Mouse (Mus musculus): Measurements from ENCODE around the gene Exoc6b.
"Not testable (repeated sequence)": the region's sequence is repeated elsewhere in the genome, so short reads cannot be mapped to it uniquely, and the experiment has no call there.

Gene Exoc6b

DNA sequence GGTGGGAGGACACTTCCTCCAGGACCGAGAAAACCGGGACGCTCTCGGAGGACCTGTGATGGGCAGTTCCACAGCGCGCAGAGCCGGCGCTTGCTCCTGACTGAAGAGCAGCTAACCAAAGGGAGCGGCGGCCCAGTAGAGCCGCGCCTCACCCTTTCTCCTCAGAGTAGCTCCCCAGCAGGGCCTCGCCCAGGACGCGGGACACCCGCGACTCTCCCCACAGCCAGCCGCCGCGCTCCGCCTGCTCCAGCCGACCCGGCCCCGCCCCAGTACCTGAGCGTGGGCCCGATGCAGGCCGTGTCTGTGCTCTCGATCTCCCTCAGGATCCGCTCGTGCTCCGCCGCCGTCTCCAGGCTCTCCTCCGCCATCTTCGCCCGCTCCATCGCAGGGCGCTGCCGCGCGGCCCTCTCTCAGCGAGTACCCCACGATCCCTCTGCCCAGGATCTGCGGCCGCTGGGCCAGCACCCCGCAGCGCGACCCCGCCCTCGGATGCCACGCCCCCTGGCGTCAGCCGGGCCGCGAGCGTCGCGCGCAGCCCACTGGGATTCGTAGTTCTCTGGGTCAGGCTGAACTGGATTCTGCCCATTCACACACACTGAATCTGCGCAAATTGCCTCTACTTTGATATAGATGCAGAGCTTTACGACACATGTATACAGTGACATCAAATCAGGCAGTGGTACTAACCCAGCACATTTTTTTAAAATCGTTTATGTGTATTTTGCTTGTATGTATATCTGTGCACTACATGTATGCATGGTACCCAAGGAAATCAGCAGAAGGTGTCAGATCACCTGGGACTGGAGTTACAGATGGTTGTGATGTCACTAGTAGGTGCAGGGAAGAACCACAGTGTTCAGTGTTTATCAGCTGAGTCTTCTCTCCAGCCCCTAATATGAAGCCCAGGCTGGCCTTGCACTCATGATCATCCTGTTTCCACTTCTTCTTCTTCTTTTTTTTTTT is at the start of gene Exoc6b:
Exoc6b (minus strand) TSS at position 491 of the 963 bp plus-strand sequence.
- no peak for DNase-seq (ENCODE audit: extremely low read depth, low read depth, low spot score)

DNA sequence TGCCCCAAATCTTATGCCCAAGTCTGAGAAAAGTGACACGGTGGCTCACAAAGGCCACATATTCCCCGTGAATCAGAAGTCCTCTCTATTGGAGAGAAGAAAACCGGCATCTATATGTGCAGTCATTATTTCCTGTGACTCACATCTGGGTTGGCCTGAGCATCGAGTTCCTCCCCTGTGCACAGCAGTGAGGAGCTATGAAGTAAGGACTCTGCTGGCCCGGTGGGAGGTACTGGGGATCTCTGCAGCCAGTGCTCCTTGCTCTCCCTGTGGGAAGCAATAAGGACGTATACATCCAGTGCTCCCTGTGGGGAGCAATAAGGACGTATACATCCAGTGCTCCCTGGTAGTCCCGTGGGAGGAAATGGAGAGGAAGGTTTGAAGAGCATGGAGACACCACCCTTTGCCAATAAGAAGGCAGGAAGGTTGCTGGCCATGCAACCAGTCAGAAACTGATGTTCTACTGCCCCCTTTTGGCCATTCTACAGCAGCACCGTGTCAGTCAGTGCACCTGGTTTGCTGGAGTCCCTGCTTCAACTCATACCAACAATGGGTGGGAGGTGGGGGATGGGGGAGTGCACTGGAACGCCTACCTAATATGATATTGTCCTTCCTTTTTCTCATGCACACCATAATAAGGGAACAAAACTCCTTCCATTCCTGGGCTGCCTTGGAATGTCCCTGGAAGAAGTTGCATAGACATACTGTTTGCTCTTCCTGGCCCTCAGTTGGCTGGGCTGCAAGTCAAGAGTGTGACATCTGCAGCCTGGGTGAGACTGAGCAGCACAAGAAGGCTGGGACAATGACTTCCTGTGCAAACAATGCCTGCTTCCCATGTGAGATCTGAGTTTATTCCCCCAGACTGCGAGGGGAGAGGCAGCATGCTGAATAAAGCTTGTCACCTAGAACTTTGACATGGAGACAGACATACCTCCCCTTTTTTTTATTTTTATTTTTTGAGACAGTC is 48.5 kb upstream of the Exoc6b start:
- DNase-seq (ENCODE audit: extremely low read depth, low read depth, low spot score) = not testable (repeated sequence)

DNA sequence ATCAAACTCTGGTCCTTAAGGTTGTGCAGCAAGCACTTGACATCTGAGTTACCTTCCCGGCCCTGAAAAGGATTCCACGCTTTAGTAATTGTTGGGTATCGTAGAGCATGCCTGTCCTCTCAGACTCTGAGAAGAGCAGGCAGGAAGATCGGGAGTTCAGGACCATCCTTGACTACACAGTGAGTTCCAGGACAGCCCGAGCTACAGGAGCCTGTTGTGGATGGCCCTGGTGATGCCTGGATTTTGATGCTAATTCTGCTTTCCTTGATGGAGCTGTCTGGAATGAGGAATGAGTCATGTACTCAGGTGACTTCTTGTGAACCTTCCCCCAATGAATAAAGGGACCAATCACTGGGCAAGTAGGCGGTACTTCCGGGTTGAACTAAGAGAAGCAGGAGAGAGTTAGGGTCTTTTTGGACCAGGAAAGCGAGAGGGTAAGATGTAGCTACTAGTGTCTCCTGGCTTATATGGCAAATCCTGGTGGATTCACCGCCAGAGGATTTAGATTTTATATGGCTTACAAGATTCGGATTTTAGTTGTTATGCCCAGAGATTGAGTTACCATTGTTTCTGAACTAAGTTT is 35.8 kb upstream of the Exoc6b start:
- DNase-seq (ENCODE audit: extremely low read depth, low read depth, low spot score) = no peak

DNA sequence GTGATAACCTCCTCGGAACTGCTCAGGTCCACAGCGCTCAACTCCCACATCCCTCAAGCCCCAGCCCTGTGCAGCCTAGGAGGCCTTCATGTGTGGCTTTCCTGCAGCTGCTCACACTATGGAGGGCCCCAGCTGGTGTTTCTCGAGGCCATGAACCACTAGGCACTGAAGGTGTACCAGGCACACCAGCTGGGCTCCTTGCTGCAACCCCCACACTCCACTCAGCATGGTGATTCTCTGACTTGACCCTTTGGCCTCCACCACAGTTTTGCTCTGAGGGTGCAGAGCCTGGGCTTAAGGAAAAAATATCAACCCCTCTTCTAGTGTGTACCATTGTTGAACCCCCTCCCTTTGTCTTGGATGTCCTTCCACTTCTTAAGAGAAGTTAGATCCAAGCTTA is 34.0 kb upstream of the Exoc6b start:
- DNase-seq (ENCODE audit: extremely low read depth, low read depth, low spot score) = no peak

DNA sequence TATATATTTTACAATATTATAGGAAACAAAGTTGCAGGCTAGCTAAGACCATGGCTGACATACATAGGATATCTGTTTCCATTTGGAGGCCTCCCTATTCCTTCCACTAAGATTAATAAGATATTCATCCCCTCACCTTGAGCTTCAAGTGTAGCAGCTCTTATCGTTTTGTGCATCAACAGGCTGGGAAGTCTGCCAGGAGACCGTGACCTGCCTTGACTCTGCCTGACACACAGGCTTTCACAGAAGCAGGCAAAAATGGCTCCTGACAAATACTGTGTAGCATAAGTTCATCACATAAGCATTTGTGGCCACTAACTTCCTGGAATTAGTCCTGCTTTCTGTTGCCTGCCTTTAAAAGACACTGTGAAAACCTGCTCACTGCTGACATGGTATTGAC is 27.1 kb upstream of the Exoc6b start:
- DNase-seq (ENCODE audit: extremely low read depth, low read depth, low spot score) = no peak

DNA sequence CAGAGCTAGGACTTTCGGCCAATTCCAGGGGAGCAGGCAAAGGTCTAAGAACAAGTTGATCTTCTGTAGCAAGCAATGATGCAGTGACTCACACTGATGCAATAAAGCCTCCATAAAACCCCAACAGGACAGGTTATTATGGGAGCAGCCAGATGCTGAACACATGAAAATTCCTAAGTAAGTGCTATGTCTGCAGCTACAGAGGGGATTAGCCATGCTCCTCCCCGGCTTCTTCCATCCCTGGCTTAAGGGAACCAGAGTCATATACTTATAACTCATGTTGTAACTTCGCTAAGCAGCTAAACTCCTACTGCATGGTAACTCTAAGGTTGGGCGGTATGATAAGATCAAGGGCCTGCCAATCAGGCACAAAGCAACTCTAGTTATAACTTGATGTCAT is 18.1 kb upstream of the Exoc6b start:
- DNase-seq (ENCODE audit: extremely low read depth, low read depth, low spot score) = peak; percentile 68

DNA sequence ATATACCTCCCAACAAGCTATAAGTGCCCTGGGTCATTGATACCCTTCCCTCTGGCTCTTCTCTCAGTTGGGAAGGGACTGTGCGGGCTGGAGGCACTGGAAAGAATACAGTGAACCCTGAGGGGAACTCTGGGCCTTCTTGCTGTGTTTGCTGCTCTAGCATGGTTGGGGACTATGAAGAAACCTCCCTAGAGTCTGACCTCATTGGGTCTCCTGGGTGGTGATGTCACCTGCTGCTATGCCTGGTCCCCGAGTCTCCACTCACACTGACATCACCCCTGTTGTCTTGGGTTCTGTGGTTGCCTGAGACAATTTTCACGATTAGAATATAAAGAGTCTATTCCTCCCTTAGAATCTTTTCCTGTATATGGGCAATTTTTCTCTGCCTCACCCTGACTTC is 17.3 kb upstream of the Exoc6b start:
- DNase-seq (ENCODE audit: extremely low read depth, low read depth, low spot score) = no peak

DNA sequence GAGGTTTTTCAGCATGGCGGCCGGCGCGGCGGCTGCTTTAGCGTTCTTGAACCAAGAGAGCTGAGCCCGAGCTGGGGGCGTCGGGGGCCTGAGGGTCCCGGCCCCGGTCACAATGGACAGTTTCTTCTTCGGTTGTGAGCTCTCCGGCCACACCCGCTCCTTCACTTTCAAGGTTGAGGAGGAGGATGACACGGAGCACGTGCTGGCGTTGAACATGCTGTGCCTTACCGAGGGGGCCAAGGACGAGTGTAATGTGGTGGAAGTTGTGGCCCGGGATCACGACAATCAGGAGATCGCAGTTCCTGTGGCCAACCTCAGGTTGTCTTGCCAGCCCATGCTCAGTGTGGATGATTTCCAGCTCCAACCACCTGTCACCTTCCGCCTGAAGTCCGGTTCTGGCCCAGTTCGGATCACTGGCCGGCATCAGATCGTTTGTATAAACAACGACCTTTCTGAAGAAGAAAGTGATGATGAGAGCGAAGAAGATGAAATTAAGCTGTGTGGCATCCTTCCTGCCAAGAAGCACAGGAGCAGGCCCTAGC is 6.9 kb upstream of the Exoc6b start:
- not testable (repeated sequence) for DNase-seq (ENCODE audit: extremely low read depth, low read depth, low spot score)

DNA sequence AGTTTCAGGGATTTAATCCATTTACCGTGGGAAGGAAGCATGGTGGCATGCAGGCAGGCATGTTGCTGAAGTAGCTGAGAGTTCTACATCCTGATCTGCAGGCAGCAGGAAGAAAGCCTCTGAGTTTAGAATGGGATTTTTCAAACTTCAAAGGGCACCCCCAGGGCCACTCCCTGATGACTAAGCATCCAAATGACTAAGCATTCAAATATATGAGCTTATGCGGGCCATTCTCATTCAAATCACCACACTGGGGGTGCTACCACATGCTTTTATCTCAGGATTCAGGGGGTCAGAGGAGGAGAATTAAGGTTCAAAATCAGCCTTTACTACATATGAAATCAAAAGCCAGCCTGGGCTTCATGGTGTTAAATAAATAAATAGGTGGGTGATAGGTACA is 5.7 kb upstream of the Exoc6b start:
- no peak for DNase-seq (ENCODE audit: extremely low read depth, low read depth, low spot score)

DNA sequence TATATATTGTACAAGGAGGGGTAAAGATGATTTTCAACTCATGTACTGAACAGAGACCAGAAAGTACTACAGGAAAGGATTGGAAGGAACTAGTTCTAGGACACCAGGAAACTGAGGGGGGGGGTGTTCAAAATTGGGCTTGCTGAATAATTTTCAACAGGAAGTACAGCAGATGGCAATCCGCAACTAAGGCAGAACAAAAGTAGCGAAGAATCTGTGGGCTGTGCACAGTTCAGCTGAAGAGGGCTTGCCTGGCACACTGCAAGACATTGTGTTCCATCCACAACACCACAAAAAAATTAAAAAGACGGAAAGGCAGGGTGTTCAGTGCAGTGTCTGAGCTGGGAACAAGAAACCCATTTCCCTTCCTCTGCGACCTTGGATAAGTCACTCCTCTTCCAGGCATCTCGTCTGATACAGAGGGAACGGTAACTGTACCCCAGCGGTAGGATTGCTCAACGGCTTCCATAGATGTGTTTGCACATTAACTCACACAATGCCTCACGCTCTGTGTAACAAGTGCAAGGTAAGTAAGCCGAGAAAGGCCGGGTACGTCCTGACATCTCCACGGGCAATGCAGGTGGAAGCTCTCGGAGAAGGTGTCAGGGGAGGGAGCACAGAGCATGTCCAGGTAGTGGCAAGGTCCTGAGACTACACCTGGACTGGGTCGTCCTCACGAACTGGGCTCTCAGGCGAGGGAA is 841 bp downstream of the Exoc6b start:
- no peak for DNase-seq (ENCODE audit: extremely low read depth, low read depth, low spot score)

DNA sequence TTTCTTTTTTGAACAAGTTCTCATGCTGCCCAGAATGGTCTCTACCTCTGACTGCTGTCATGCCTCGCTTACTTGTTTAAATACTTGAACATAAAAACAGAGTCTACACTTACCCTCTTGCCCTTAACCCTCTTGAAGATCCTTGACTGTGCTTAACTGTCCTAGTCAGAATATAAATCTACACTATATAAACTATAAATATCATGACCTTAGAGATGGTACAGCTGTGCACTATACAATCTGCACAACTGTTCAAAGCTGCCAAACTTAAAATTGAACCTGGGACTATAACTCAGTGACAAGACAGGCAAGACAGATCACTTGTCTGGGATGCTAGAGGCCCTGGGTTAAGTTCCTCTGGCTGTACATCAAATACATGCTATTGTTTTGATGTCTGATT is 11.7 kb downstream of the Exoc6b start:
- DNase-seq (ENCODE audit: extremely low read depth, low read depth, low spot score) = no peak

DNA sequence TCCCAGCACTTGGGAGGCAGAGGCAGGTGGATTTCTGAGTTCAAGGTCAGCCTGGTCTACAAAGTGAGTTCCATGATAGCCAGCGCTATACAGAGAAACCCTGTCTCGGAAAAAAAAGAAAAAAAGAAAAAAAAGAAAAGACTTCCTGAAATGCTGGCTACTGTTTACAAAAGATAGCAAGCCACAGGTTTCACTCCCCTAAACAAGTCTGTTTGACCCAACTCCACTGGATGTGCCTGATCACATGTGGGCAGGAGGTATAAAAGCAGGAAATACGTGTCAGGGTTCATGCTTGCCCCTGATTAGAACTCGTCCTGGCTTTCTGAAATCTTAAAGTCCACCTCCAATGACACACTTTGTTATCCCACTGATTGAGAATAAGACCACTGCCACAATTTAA is 18.2 kb downstream of the Exoc6b start:
- DNase-seq (ENCODE audit: extremely low read depth, low read depth, low spot score) = no peak

DNA sequence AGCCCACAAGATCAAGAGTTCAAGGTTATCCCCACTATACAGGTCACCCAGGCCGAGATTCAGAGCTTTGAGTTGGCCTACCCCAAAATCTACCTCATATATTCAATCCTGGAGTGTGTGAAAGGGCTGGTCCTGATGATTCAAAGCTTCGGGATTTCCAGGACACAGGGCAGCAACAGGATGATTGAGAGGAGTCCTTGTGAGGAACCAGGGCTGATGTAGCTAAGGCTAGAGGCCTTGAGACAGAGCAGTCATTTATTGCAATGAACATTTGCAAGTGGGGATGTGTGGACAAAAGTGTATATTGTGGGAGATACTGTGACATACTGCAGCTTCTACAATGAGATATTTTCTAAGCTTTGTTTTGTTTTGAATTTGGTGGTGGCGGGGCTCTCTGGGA is 22.8 kb downstream of the Exoc6b start:
- DNase-seq (ENCODE audit: extremely low read depth, low read depth, low spot score) = no peak

DNA sequence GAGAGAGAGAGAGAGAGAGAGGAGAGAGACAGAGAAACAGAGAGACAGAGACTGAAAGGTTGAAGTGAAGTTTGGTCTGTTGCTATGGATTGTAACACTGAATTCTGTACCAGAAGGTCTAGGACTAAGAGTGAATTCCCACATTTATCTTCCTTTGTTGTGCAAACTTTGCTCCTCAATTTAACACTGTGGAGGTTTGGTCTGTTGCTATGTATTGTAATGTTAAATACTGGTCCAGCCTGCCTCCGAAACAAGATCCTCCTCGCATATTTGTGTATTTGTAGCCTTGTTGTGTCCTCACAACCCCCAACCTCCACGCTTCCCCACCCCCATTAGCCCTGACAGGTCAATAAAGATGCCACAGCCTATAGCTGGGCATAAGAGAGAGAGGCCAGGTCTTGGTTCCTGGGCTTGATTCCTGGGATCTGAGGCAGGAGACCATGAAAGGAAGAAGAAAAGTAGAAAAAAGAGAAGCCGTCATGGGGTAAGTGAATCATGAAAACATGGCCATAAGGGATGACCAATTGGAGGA is 24.6 kb downstream of the Exoc6b start:
- no peak for DNase-seq (ENCODE audit: extremely low read depth, low read depth, low spot score)

DNA sequence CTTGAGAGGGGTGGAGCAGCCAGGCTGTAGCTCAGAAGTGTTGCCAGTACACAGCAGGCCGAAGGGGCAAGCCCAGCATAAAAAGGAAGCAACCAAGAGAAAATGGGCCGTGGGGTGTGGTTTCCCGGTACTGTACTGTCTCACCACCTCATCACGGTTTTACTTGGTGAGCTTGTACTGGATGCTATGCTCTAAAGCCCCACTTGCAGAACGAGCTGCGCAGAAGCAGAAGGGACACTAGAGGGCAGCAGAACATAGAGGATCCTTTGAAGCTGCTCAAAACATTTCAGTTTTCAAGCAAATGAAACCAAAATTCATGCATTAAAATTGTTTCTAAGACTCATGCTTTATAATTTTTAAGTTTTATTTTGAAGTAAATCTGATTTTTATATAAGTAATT is 31.6 kb downstream of the Exoc6b start:
- DNase-seq (ENCODE audit: extremely low read depth, low read depth, low spot score) = no peak

DNA sequence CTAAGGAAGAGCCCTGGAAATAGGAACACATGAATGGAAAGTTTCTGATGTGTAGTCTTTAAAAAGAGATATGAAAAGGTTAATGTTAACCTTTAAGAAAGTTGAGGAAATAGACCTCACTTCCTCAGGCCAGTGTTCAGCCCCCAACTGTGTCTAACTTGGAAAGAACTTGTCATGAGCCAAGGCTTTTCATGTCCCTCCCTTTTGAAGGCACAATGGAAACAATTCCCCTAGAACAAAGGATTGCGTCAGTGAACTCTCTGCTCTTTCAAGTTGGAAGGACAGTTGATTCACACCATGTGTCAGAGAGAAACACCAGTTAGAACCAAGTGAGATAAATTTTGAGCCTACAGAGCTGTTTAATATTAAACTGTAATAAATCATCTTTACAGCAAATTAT is 39.6 kb downstream of the Exoc6b start:
- DNase-seq (ENCODE audit: extremely low read depth, low read depth, low spot score) = no peak

DNA sequence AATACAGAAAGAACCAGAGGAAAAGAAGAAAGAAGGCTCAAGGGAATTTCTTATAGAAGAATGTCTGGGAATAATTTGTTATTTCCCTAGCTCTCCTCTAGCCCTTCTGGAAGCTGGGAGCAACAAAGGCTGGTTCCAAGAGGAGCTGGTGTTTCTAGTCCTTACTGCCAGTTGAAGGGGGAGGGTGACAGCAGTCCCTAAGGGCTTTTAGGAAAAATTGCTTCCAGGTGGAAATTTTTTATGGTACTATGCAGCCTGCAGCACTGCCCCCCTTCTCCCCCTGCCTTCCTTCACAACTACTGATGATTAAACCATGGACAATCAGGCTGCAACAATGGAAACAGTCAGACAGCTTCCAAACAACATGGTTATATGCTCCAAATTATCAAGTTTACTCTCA is 44.9 kb downstream of the Exoc6b start:
- no peak for DNase-seq (ENCODE audit: extremely low read depth, low read depth, low spot score)

DNA sequence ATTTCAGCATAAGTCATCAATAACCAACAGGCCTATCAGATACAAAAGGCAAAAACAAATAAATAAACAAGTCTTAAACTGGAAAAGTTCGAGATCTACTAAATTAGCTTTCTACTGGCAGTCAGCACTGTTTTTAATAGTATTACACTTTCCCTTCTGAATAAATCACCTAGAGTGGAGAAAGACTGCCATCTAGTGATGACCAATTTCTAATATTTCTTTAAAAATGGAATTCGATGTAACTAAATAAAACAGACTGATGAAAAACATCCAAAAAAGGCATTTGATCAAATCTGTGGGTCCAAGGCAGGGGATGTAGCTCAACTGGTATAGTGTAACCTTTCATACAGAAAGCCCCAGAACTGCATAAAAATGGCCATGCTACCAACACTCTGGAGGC is 52.3 kb downstream of the Exoc6b start:
- no peak for DNase-seq (ENCODE audit: extremely low read depth, low read depth, low spot score)

DNA sequence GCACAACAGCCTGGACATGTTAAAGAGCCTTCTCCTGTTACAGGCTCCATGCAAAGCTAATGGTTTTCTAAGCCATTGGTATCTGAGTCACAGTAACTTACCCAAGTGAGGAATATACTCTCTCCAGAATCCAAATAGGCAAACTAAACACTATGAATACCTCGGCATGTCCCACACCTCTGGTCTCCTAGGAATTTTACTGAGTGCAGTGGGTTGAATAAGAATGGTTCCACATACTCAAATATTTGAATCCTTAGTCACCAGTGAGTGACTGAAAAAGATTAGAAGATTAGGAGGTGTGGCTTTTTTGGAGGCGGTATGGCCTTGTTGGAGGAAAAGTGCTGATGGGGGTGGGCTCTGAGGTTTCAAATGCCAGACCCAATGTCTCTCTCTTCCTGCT is 55.4 kb downstream of the Exoc6b start:
- DNase-seq (ENCODE audit: extremely low read depth, low read depth, low spot score) = no peak

DNA sequence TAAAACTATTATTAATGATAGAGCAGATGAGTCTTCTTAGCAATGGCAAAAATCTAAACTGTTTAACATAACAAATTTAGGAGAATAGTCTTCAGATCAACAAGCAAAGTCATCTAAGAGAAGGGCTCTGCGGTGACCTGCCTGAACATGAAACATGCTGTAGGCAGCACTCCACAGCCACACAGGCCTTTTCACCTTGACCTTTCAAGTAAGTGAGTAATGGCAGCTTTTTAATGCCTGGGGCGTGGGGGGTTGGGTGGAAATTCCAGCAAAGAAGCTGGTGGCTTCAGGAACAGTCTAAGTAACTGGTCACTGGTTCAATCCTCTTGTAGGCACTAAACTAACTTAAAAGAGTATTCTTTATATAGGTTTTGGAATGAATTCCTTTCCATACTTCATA is 58.9 kb downstream of the Exoc6b start:
- no peak for DNase-seq (ENCODE audit: extremely low read depth, low read depth, low spot score)
